Mouse (Mus musculus): ENCODE results near the gene 1700003E16Rik. TPM values are rescaled to one million over a fixed set of nuclear protein-coding genes. Genes with fewer than 3 reads are reported as not detected.
"Not testable (repeated sequence)": the region's sequence is repeated elsewhere in the genome, so short reads cannot be mapped to it uniquely, and the experiment has no call there.

The 1700003E16Rik gene
- total RNA-seq, 2 experiments from 2014 or later: 20.4 to 21.1 TPM

DNA sequence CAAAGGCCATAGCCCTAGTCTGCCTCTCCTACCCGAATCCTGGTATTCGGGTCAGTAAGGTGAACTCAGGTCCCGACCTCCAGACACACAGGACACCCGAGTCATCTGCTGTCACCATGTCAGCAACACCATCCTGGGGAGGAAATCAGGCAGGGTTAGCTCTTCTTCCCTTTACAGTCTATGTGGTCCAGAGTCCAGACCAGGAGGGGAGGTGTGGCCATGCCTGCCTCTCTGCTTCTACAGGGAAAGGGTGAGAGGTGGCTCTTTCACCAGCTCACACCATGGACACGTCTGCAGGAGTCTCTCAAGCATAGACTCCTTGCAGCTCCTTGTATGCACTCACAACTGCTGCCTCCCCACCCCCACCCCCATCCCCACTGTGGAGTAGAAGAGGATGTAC lies 2.7 kb upstream of the 1700003E16Rik start:
- no peak for DNase-seq (ENCODE audit: low spot score in 2 of 2)

DNA sequence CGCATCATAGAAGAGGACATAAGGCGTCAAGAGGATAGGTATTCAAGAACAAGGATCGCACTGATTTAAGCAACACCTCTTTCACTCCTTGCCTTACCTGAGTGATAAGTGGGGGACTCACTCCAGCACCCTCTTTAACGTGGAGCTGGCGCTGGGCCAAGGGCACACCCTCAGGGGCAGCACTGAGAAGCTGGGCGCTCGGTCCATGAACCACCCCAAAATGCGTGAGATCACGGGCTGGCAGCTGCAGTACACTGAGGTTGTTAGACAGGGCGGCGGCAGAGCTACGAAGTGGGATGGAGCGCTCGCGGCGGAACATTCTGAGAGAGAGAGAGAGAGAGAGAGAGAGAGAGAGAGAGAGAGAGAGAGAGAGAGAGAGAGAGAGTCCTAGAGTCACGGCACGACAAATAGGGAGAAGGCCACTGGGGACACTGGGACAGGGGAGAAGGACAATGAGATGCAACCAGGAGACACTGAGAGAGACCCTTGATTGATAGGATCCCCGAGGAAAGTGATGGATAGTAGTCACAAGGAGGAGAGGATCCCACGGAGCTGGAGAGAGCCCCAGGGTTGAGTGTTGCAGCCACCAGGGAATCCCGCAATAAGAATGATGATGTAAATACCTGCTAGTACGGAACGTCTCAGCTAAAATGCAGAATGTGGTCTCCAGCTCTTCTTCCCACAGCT lies 509 bp upstream of the 1700003E16Rik start:
- DNase-seq (ENCODE audit: low spot score in 2 of 2): peak in 1 of 2 experiments; percentile 41

DNA sequence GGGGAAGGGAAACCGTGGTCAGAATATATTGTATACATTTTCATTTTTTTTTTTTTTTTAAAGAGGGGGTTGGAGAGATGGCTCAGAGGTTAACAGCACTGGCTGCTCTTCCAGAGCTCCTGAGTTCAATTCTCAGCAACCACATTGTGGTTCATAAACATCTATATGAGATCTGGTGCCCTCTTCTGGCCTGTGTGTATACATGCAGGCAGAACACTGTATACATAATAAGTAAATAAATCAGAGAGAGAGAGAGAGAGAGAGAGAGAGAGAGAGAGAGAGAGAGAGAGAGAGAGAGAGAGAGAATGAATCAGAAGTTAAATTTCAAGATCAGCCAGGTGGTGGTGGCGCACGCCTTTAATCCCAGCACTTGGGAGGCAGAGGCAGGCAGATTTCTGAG lies 3.3 kb downstream of the 1700003E16Rik start:
- not testable (repeated sequence) for DNase-seq (ENCODE audit: low spot score in 2 of 2)

DNA sequence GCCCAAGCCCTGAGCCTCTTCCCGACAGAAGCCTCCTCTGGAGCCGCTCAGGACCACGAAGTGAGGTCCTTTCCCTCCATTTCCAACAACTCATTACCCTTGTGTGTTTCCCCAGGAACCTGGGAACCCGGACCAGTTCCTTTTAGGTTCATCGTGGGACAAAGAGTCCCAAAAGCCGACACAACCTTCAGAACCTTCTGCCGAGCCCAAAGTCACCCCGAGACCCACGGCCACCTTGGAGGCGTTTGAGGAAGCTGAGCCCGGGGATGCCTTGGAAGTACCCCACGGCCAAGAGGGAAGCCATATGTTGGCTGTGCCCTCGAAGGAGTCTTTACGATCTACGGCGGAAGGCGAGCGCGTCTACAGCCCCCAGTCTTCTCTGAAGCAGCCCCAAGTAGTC lies 5.2 kb downstream of the 1700003E16Rik start:
- no peak for DNase-seq (ENCODE audit: low spot score in 2 of 2)

DNA sequence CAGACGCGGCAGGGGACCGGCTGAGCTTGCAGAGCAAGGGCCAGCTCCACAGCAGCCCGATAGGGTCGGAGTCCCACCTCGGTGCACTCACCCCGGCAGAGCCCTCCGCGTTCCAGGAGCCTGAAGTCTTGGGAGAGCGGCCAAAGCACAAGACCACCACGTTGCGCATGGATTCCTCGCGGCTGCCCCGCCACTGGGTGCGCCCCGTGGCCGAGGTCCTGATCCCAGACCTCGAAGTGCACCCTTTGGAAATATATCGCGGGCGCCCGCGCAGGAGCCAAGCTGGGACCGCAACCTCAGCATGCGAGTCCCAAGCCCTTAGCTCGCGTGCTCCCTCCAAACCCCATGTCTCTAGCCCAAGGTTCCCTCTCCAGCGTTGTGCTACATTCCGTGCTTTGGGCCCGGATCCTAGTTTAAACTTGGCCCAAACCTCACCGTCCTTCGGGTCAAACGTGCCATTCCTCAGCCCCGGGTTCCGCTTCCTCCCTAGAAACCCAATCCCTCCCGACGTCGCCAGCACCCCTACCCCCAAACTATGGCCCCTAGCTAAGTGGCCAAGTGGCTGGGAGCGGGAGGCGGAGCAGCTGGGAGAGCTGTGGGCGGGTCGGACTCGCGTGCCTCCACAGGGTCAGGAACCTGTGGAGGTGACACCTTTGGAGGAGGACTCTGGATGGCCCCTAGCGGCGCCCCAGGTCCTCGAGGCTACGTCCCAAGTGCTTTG lies 5.9 kb downstream of the 1700003E16Rik start:
- no peak for DNase-seq (ENCODE audit: low spot score in 2 of 2)

DNA sequence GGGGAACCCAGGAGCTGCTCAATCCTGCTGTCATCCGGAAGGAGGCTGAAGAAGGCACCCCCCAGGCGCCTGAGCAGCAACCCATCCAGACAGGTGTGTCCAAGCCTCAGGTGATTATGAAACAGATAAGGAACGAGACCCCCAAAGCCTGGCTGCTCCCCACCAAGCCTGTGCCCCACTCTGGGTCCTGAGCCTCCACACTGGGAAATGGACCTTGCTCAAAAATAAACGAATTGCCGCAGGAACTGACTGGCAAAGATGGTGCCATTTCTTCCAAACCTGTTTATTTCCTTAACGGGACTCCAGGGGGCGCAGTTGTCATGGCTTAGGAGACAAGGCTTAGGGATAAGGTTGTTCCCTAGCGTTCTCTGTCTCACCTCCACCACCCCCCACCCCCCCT lies 6.5 kb downstream of the 1700003E16Rik start:
- DNase-seq (ENCODE audit: low spot score in 2 of 2): peak in 1 of 2 experiments; percentile 67

DNA sequence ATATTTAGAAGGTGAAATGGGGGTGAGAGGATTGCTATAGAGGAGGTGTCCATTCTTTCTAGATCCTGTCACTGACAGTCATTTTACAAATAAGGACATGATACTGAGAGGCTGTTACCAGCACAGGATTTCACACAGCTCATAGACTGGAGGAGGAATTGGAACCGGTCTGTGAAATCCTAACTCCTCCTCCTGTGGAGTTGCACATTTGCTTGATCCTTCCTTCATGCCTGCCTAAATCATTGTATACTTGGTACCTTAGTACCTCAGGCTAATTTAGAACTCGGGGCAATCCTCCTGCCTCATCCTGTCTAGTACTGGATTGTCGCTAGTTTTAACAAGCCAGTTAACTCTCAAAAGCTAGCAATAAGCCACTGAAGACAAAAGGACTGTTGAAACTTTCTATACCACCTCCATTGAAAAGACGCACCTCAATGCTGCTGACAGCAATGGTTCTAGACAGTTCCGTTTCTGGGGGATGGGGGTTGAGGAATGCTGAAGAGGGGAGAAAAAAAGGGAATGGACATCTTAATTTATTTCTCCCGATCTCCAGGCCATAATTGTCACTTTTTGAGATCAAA lies 8.9 kb downstream of the 1700003E16Rik start:
- DNase-seq (ENCODE audit: low spot score in 2 of 2): no peak

DNA sequence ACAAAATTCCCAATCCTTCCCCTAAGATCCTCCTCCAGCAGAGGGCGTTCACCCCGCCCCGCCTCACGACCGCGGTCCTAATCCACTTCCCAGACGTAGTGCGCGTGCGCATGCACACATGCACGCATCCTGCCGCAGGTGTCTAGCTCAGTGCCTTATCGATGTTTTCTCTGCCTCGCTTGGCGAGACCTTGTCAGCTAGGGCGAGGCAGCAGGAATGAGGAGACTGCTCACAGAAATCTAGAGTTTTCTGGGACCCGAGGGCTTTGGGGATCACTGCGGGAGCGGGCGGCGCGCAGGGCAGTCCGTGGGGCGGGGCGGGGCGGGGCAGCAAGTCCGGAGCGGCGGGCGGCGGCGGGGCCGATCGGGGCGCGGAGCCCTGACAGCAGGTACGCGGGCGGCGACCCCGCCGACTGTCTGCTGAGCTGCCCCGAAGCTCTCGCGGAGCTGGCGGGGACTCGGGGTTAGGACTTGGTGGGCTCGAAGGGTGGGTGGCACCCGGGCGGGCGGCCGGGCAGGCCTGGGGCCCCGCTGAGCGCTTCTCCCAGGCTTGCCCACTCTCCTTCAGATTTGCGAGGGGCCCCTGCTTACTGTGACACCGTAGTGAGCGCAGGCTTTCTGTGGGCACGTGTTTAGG lies 9.5 kb downstream of the 1700003E16Rik start, which contains the start of gene Dctn1:
Dctn1 (plus strand) TSS at position 314 of the 636 bp plus-strand sequence.
- DNase-seq (ENCODE audit: low spot score in 2 of 2): peak; percentile 95

DNA sequence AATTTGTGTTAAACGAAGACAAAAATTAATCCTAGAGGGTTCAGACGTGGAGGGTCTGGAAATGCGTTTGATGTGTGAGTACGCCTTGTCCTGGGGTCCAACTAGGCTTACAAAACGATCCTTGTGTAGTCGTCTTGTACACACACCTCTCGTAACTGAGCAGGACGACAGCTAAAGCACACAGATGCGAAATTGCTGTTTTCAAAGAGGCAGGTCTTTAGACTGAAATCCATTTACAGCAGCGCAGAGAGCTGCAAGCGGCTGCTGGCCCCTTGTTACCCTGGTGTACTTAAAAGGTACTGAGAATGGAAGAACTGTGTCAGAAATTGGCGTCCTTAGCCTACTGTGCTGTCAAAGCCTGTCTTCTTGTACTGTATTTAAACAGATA lies 10.0 kb downstream of the 1700003E16Rik start:
- no peak for DNase-seq (ENCODE audit: low spot score in 2 of 2)

DNA sequence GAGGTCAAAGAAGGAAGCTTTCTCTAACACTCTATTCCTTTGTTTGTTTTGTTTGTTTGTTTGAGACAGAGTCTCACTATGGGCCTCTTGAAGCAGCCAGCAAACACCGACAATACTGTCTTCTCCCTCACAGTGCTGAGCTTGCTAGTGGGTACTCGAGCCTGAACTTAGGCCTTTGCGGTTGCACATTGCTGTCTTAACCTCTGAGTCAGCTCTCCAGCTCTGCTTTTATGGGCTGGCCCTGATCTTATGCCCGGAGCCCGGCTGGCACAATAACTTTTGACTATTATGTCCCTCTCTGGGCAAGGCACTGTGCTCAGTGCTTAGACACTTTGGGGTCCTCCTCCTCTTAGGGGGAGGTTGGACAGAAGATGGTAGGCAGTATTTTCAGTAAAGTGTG lies 13.7 kb downstream of the 1700003E16Rik start:
- DNase-seq (ENCODE audit: low spot score in 2 of 2): no peak

DNA sequence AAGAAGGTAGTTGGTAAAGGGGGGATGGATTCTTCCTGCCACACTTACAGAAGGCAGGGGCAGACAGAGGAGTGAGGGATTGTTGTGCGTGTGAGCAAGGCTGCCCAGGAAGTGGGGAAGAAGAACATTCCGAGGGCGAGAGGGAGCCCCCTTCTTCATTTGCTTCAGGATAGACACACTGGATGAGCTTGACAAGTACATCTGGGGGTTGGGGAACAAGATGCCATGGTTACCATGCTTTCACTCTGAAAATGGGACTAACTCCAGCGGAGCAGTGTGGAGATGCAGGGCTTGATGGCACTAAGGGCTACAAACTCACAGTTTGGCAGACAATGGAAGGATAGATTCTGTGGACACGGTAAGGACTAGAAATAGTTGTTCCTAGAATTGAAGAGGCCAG lies 14.9 kb downstream of the 1700003E16Rik start:
- DNase-seq (ENCODE audit: low spot score in 2 of 2): no peak

DNA sequence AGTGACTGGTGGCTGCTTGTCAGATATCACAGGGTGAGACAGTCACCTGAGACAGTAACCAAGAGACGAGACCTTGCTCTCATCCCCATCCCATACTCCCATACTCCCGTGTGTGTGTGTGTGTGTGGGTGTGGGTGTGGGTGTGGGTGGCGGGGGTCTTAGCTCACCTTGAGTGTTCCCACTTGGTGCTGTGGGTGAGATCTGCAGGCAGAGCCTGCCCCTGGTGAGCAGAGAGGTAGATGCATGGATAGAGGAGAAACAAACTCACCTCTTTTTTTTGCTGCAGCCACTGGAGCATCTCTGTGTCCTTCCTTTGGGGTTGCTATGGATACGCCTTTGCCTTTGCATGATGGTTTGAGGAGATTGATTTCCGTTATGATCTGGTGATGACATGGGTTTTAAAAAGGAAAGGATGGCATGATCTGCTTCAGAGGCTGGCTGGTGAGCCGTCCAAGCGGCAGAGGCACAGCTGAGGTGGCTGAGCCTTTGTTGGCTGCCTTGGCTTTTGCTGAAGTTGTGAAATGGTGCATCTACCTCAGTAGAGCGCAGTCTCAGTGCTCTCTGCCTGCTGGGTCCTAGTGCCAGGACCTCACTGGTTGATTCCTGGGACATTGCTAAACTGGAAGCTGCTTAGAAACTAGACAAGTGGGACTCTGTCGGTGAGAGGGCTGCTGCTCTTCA lies 16.2 kb downstream of the 1700003E16Rik start:
- peak in 1 of 2 experiments; percentile 64 for DNase-seq (ENCODE audit: low spot score in 2 of 2)

DNA sequence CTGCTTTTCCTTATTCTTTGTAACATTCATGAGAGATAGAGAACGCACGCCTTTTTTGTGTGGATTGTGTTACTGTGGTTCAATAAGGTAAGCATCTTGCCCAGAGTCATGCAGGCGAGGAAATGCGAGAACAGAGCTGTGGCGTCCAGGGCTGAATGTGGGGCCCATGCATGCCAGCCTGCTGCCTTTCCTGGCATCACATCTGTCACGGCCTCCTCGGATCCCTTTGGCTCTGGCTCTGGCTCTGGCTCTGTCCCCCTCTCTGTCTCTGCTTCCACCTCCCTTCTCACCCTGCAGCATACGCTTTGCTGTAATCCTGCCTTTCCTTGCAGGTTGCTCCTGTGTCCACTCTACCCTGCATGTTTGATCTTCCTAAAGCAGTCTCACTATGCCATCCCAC lies 19.8 kb downstream of the 1700003E16Rik start:
- no peak for DNase-seq (ENCODE audit: low spot score in 2 of 2)

DNA sequence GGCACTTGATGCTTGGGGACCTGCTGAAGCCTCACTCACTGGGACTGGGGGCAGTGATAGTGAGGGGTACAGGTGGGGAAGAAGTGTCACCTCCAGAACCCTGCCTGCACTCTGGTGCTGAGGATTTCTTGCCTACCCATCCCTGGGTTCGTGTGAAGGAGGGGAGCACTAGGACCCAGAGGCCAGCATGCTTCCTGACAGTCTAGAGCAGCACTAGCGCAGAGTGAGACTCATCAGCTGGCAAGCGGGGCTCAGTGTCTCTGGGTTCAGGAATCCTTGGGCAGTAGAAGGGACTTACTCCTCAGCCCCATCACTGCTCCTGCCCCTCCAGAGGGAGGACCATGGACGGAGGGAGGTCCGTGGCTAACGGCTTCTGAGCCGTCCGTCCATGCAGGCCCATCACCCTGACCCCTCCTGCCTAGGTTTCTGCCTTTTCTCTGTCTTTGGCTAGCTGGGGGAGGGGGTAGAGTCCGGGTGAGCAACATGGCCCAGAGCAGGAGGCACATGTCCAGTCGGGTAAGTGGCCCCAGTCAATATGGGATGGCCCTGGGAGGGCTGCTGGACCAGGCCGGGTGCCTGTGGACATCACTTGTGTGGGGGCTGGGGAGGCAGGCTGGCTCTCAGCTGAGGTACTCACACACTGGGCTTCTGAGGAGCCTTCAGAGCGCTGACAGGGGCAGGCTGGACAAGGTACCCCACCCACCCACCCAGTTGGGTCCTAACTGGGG lies 23.4 kb downstream of the 1700003E16Rik start:
- peak in 1 of 2 experiments; percentile 58 for DNase-seq (ENCODE audit: low spot score in 2 of 2)

DNA sequence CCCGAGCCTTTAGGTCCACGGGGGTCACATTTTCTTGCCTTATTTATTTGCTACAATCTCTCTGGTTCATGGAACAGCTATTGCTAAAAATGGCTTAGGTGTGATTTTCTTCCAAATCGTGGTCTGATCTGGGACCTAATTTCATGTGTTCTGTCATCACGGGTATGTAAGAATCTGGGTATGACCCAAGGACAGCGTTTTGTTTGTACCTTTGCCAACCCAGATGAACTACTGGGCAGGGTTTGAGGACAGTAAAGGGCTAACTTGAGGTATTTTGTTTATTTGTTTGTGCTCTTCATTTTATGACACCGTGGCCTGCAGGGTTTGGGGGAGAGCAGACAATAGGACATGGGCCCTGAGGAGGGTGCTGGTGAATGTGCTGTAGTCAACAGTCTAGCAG lies 24.4 kb downstream of the 1700003E16Rik start:
- no peak for DNase-seq (ENCODE audit: low spot score in 2 of 2)

DNA sequence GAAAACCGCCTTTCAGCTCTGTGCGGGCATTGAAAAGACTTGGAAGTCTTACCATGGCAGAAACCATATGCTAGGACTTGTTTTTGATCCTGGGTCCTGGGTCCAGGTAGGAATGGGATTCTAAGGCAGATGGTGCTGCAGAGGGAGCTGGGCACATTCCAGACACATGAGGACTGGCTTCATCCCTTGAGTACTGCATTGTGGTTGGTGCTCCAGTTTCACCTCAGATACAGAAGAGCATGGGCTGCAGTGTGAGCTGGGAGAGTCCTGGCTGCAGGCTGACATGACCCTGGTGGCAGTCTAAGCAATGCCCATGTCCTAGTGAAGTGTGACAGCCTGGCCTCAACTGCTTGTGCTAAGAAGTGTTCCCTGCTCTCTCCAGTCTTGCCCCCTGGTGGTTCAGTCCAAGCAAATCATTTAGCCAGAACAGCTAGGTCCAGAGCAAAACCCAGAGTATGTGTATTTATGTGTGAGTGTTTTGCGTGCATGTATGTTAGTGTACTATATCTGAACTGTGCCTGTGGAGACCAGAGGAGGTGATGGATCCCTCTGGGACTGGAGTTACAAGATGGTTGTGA lies 28.7 kb downstream of the 1700003E16Rik start:
- DNase-seq (ENCODE audit: low spot score in 2 of 2): no peak

DNA sequence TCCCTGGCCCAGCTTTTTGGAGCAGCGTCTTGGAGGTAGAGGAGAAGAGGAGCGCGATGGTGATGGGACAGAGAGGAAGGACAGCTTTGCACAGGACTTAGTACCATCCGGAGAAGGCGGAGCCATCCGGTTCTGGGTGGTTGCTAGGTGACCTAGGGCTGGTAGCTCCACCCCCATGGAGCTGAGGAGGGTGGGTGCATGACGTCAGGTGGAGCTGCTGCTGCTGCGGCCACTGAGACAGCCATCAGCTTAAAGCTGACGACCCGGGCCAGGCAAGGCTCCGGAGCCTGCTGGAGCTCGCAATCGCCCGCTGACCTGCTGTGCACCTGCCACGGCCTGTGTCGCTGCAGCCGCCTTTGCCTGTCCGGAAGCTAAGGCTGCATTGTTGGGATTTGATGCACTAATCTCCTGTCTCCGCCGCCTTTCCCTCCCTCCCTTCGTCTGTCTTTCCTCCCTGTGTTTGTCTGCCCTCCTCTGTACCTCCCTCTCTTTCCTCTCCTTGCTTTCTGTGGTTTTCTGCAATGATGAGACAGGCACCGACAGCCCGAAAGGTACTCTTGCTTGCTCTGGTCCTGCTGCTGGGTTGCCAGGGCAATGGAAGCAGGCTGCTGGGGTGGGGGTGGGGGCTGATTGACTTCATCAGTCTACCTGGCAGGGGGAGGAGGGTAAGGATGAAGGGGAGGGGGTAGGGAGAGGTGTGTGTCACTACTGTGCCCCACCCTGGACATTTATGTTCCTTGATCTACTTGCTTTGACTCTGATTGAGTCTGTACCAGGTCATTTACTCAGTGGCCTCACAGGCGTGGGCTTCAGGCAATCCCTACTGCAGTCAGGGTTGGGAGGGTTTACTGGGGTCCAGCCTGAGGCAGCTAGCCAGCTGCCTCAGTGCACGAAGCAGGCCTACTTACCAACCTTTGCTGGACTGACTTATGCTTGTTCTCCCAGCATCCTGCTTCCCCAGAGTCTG lies 30.0 kb downstream of the 1700003E16Rik start:
- peak; percentile 82 to 93 for DNase-seq (ENCODE audit: low spot score in 2 of 2)

DNA sequence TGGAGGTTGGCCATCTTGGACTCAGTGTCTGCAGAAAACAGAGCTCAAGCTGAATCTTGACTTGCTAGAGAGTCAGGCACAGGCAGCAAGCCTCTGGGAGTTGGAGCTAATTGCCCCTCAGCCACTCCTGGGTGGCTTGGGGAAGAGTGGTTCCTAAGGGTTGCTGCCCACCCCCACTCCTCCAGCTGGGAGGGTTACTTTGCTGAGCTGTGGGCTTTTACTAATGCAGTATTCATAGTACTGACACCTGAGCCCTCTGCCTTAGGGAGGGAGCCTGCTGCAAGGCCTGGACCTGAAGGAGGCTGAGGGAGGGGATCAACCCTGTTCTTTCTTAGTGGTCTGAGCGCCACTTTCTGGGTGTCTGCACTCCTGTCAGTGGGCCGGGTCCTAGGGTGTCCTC lies 30.7 kb downstream of the 1700003E16Rik start:
- DNase-seq (ENCODE audit: low spot score in 2 of 2): no peak

DNA sequence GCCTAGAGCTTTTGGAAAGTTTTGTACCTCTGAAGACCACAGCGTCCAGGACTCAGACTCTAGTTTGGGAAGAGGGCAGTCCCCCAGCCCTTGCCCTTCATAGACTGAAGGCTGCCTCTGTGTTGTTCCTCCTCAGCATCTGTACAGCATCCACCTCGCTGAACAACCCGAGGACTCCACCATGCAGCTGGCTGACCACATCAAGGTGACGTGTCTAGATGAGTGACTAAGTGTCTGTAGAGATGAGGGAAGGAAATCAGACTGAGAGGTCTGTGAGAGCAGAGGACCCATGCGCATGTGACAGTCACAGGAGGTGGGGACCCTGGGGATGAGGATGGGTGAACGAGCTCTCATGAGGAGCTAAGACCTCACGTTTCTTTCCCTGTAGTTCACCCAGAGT lies 37.4 kb downstream of the 1700003E16Rik start:
- DNase-seq (ENCODE audit: low spot score in 2 of 2): no peak

Measured in layer of hippocampus, postnatal 14 days (tissue).